Mouse (Mus musculus) T-cell, adult 66 days (primary cell): ENCODE measurements around the gene Themis2. TPM values are rescaled to one million over a fixed set of nuclear protein-coding genes. Genes with fewer than 3 reads are reported as not detected.

Experiments used
- total RNA-seq, 2 experiments: library from RNA; stranded (reverse); gene quantifications; 3 replicates in 1 of 2; 4 replicates in 1 of 2; pipeline ENCODE4 v1.2.4; 2023

The Themis2 gene
- total RNA-seq, result 1 to 10 TPM; 1.2 to 3.4 TPM

GRCm38 (mm10) chr4:132796196-132796886 lies at the start of gene Themis2:
TSS of gene Themis2 (minus strand) at chr4:132796387.

DNA sequence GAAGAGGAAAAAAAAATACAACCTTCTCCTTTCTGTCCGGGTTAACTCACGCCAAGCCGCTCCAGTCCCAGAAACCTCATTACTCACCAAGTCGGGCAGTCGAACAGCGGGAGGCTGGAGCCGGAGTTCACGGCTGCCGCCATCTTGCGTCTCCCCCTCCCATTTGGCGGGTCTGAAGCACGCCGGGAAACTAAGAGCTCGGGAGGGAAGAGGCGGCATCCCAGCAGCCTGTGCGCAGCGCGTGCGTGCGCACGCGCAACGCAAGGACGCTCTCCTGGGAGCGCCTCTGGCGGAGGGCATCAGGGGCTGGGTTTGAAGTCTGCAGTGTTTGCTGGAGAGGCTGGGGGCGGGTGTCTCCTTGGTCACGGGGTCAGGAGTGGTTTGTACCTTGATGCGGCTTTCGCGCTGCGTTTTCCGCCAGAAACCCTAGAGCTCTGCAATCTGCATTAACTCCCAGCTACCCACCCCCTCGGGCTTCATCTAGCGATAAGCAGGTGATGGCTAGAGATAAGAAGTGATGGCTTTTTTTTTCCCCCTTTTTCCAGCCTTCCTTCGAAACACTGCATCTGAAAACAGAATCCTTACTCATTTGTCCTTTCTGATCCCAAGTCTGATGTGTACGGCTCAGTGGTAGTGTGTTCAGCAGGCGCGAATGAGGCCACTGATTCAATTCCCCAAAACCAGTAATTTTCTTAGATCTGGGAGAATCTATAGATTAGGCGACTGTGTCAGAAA lies 47.0 kb upstream of the Themis2 start, which contains the start of gene Ppp1r8:
TSS of gene Ppp1r8 (minus strand) at position 200 of the 735 bp plus-strand sequence.

DNA sequence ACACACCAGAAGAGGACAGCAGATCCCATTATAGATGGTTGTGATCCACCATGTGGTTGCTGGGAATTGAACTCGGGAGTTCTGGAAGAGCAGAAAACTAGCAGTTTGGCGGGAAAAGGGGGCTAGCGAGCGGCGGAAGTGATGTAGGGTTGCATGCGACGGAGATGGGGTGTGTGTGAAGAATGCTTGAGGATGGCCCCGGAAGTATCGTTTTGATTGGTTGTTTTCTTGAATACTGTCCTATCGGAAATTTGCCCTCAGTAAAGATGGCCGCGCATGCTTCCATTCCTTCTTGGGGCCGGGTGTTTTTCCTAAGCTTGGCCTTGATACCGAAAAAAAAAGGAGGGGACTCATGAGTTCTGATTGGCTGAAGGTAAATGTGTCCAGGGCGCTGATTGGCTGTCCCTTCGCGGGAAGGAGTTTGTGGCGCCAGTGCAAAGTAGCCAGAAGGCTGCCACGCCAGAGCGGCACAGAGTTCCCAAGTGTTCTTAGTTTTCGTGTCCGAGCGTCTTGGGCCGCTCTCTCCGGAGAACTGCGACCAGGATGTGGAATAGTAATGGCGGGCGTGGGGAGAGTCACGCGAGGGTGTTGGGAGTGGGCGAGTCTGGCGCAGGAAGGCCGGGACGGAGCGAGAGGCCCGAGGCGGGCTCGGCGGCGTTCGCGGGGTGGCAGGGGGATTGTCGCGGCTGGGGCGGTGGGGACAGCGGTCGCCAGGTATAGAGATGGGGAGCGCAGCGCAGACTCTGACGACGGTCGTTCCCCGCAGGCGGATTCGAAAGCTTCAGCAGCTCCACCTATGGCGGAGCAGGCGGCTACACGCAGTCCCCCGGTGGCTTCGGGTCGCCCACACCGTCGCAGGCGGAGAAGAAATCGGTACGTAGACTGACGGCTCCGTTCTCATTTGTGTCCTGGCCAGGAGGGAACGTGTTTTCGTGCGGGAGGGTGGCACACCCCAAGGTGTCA lies 28.0 kb downstream of the Themis2 start, which contains the start of gene Rpa2:
TSS of gene Rpa2 (plus strand) at position 419 of the 963 bp plus-strand sequence.

GRCm38 (mm10) chr4:132756974-132757373 lies 39.2 kb downstream of the Themis2 start, which contains the start of gene Smpdl3b:
TSS of gene Smpdl3b (minus strand) at chr4:132757252.

DNA sequence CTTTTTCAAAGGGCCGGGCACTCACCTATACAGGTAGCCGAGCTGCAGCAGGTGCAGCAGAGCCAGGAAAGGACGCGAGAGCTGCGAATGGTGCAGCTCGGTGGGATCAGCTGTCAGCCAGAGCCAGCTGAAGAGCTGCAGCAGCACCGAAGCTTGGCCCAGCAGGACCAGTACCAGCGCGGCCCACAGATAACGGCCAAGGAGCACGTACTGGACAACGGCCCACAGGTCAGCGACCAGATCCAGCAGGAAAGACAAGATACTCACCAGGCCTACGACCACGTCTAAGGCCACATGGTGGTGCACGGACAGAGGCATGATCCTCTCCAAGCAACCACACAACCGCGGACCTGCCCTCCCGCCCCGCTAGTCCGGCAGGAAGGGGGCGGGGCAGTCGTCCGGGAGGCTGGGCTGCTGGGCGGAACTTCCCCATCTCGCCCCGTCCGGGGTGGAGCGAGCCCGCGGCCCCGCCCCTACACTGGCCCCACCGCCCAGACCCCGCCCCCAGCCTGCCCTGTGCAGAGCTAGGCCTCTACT lies 64.0 kb downstream of the Themis2 start, which contains the start of gene Xkr8:
TSS of gene Xkr8 (minus strand) at position 399 of the 537 bp plus-strand sequence.

Other genes with a start within 250 kb of the Themis2 start
- under 1 TPM in 1 of 2 experiments, not detected in 1; 0.58 TPM for gene Ptafr, start 232.3 kb downstream of the Themis2 start, total RNA-seq
- gene Eya3, start 157.4 kb downstream of the Themis2 start, total RNA-seq, result 10 to 100 TPM; 51.0 to 54.2 TPM
- gene Xkr8, start 63.8 kb downstream of the Themis2 start, total RNA-seq, result 1 to 10 TPM; 2.2 to 3.0 TPM
- gene Smpdl3b, start 39.1 kb downstream of the Themis2 start, total RNA-seq, result 1 to 10 TPM in 1 of 2 experiments, under 1 TPM in 1; 0.39 to 1.2 TPM
- gene Rpa2, start 28.1 kb downstream of the Themis2 start, total RNA-seq, result 10 to 100 TPM; 55.5 to 59.9 TPM
- gene Ppp1r8, start 46.8 kb upstream of the Themis2 start, total RNA-seq, result 10 to 100 TPM; 48.9 to 55.3 TPM
- gene Stx12, start 88.1 kb upstream of the Themis2 start, total RNA-seq, result 10 to 100 TPM; 20.4 to 27.0 TPM
- gene Fam76a, start 126.2 kb upstream of the Themis2 start, total RNA-seq, result 10 to 100 TPM; 27.4 to 36.8 TPM
- gene Fgr, start 177.7 kb upstream of the Themis2 start, total RNA-seq, result 1 to 10 TPM; 2.5 to 6.2 TPM
- 10 to 100 TPM; 63.0 to 66.9 TPM for gene Ahdc1, start 214.9 kb upstream of the Themis2 start, total RNA-seq